Mouse (Mus musculus): ENCODE results near the gene Prr5l. TPM values are rescaled to one million over a fixed set of nuclear protein-coding genes. Genes with fewer than 3 reads are reported as not detected.

Prr5l gene
- total RNA-seq, 2 experiments from 2014 or later: 0.17 to 0.35 TPM

GRCm38 (mm10) chr2:101884286-101884685 lies 1.5 kb upstream of the Prr5l start:
- ATAC-seq (replicated peaks; ENCODE audit: poor library complexity): no peak

DNA sequence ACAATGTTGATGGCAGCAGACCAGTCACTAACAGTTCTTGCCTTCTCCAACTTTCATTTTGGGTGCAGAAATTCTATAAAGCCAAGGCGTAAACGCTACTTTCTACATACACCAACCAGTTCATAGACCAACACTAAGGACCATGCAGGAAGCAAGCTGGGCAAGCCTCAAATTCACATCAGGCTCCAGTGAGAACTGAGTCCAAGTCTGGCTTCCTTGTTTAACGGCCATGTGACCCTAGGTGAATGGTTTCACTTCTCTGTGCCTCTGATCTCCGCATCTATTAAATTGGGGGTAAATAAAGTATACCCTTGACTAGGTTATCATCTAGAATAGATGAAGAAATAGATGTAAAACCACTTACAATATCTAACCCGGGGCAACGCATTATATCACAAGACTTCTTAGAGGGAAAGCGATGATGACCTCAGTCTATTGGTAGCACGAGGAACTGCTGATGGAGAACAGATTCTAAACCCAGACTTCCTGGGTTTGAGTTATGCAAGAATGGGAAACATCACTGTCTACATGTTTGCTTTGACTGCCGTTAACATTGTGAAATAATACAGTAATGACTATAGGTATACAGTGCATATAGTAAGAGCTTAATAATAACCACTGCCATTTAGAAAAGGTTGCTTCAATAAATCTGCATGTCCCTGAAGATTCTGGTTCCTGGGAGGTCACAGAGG lies 1.2 kb downstream of the Prr5l start:
- peak; percentile 58 for ATAC-seq (replicated peaks; ENCODE audit: poor library complexity)

DNA sequence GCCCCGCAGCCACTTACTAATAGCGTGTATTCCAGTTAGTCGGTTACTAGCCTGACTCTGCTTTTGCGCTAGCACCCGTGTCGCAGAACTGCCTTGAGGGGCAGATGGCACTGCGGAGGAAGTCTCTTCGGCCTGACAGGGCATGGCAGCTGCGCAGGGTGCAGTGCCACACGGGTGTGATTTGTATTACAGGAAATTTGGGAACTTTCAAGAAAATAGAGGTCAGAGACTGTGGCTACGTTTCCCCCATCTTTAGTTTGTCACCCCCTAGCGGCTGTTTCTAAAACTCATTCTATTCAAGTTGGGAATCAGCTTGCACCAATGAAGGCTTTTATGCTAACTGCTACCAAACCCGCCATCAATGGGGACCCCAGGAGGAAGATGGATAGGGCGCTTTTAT lies 11.6 kb downstream of the Prr5l start:
- peak; percentile 78 for ATAC-seq (replicated peaks; ENCODE audit: poor library complexity)

DNA sequence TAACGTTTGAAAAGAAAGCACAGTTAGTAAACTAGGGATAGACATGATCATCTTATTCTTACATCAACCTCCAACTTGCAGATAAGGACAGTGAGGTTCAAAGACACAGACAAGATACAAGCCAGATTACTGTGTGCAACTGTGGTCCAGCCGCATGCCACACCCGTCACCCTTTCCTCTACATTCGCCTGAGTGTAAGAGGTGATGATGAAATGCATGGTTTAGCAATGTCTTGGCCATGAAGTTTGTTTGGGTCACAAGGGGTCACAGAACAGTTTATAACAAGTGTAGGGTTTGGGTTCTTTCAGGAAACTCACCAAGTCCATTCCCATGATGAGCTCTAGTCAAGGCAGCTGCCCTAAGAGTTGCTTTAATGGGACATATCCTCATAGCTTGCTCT lies 14.1 kb downstream of the Prr5l start:
- ATAC-seq (replicated peaks; ENCODE audit: poor library complexity): peak; percentile 91

DNA sequence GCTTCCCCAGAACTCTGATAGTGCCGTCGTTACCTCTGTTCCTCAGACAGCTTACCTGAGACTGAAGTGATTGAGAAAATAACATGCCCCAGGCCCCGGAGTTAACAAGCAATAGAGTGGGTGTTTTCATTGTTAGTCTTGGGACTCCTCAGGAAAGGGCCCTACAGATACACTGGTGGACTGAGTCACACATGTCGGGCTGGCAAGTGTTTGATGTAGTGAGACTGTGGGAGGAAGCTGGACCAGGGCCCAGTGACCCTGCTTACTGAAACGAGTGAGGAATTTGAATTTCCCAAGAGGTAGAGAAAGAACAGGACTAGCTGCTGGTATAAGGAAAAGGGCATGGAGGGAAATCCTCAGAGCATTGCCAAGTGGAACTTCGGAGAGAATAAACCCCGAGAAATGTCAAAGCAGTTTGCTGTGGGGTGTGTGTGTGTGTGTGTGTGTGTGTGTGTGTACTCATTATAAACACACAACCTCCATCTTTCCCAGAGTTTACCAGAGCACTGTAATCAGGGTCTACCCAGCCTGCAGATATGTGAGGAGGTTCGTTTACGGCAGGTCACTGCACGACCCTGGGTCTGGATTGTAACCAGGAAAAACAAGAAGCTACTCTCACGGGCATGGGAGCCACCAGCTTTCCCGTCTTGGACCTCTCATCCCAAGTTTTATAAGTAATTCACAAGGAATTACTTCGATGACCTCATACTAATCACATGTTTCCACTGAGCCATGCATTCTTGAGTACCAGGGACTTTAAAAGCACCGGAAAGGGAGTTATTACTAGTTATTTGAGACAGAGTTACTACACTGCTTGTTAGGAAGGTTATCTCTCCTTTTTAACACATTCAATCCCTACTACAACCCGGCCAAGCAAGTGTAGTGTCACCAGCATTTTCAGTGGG lies 20.4 kb downstream of the Prr5l start:
- no peak for ATAC-seq (replicated peaks; ENCODE audit: poor library complexity)

GRCm38 (mm10) chr2:101860920-101861485 lies 21.8 kb downstream of the Prr5l start:
- no peak for ATAC-seq (replicated peaks; ENCODE audit: poor library complexity)

DNA sequence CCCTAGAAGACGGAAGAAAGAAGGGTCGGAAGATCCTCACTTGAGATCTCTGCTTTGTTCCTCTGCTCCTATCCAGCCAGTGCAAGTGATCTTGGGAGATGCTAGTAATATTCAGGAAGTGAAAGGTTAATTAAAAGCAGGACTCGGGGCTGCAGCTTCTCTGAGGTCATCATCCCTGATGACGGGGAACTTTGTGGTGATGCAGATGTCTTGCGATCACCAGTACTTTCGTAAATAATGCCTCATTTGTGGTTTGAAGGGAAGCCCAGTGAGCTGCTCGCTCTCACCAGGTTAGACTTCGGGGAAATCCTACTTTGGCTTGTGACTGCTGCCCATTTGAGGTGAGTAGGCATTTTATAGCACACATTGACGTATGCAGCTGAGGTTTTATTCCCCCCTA lies 26.7 kb downstream of the Prr5l start:
- ATAC-seq (replicated peaks; ENCODE audit: poor library complexity): no peak

DNA sequence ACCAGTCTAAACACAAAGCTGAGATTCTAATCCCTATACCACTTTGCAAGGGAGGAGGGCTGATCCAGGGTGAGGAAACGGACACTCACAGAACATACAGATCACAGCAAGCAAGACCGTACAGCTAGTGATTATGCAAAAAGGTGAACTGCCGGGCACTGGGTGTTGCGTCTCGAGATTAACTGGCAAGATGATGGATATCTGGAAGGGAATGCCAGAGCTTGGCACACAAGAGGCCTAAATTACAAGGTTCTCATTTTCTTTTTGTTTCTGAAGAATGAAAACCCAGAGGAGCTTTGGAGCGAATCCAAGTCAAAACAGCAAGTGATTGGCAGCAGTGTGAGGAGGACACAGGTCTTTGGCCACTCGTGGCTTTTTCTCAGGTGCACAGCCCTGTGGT lies 28.0 kb downstream of the Prr5l start:
- no peak for ATAC-seq (replicated peaks; ENCODE audit: poor library complexity)

- no peak for ATAC-seq (replicated peaks; ENCODE audit: poor library complexity)
These were observed 40.1 kb downstream of the Prr5l start for GRCm38 (mm10) chr2:101842756-101843155.

GRCm38 (mm10) chr2:101834816-101835523 lies 47.9 kb downstream of the Prr5l start:
- ATAC-seq (replicated peaks; ENCODE audit: poor library complexity): peak; percentile 54

GRCm38 (mm10) chr2:101832361-101832760 lies 50.5 kb downstream of the Prr5l start:
- no peak for ATAC-seq (replicated peaks; ENCODE audit: poor library complexity)

DNA sequence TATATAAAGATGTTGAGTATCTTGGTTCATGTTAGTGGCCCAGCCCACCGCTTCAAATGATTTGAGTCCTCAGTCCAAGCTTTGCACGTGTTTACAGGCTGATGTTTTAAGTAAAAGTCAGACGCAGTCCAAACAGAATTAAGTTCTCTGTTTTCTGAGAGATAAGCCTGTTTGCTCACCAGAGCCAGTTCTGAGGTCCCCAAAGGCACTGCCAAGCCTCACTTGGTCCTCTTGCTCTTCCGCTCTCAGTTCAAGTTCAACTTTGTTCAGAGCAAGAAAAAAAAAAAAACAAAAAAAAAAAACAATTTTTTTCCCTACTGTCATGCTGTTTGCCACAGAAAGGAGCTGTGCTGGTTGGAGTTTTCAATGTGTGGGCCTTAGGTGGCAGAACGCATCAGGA lies 51.0 kb downstream of the Prr5l start:
- ATAC-seq (replicated peaks; ENCODE audit: poor library complexity): no peak

GRCm38 (mm10) chr2:101830186-101830915 lies 52.5 kb downstream of the Prr5l start:
- ATAC-seq (replicated peaks; ENCODE audit: poor library complexity): no peak

GRCm38 (mm10) chr2:101829013-101829412 lies 53.8 kb downstream of the Prr5l start:
- no peak for ATAC-seq (replicated peaks; ENCODE audit: poor library complexity)

- peak; percentile 70 for ATAC-seq (replicated peaks; ENCODE audit: poor library complexity)
These were observed 54.7 kb downstream of the Prr5l start for GRCm38 (mm10) chr2:101828057-101828643.

DNA sequence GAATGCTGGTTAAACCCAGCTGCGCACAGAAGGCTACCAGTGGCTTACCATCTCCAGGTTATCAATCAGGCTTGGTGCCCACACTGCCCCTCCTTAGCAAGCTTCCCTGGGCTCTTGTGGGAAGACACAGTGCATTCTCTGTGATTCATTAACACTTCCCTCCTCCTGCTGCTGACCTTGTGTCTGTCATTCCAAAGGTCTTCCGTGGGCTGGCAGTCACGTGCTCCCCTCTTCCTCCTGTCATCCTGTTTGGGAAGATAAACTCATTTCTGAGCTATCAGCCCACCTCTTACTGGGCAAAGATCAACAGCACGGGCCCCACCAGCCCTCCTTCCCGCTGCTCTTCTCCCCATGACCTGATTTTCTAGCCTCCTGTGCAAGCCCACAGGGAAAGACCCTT lies 55.2 kb downstream of the Prr5l start:
- ATAC-seq (replicated peaks; ENCODE audit: poor library complexity): no peak

DNA sequence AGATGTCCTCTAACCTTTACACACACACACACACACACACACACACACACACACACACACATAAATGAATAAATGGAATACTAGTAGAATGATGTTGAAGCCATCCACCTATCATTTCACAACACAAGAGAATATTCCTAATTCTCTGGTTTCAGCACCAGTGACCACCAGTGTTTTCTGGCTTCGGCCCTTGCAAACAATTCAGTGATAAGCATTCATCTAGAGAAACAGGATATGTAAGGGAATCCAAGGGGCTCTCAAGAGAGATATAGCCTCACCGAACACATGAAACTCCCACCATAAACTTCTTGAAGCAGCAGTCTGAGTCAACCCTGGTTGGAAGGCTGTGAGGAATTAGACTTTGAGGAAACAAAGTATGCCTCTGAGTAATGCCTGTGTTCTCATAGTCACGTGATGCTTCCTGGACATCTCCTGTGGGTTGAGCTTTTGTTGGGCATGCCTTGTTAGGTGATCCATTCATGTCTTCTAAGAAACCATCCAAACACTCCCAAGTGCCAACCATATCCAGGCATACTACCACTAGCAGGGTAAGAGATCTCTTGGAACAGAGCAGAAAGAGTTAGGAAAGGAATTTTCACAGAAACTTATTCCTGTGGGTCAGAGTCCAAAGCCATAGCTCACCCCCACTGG lies 55.8 kb downstream of the Prr5l start:
- no peak for ATAC-seq (replicated peaks; ENCODE audit: poor library complexity)

DNA sequence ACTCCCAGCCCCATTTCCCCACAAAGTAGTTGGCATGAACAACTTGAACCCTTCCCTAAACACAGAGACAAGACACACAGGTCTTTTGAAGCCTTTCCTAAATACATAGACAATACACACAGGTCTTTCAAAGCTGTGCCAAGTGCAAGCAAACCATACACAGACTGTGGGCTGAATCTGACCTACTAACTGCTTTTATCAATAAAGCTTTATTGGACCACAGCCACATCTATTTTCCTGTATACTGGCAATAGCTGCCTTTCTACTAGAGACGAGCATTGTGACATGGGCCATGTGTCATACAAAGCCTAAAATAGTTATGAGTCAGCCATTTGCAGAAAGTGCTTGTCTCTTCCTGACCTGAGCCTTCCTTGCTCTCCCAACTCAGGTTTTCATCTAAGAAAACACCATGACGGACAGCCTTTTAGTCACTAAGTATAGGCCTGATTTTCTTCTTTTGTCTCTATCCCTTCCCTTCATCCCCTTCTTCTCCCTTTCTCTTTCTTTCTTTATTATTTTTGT lies 56.6 kb downstream of the Prr5l start:
- ATAC-seq (replicated peaks; ENCODE audit: poor library complexity): no peak
